Mouse (Mus musculus): ENCODE data around the gene Galr3.

DNA sequence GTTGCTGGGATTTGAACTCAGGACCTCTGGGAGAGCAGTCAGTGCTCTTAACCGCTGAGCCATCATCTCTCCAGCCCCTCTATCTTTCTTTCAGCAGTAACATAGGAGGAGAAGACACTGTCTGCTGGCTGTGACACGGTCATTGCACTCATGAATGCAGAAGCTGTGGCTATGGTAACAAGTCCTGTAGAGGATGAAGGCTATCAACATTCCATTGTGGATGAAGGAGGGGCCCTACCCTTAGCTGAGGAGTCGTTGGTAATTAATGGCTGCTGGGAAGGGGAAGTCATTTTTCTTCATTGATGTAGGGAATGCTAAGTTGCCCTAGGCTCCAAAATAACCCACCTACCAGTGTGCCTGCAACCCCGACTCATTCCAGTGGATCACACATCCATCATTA lies 23.5 kb upstream of the Galr3 start:
- TF ChIP-seq MAFK (IDR thresholded peaks at IDR 0.05; ENCODE audit: insufficient replicate concordance, low read length) (no peak), CTCF (conservative IDR thresholded peaks at IDR 0.05 in 1 of 2, IDR thresholded peaks at IDR 0.05 in 1 of 2; ENCODE audit: low read depth in 2 of 2, low read length in 2 of 2) (no peak)

All from CH12.LX (cell line).